Mouse (Mus musculus) brain, embryonic 14.5 days (tissue): ENCODE results near the gene Wdr20rt.

Experiments used
- CTCF ChIP-seq: fragments of 200-500 bp; IDR thresholded peaks from 2 replicates; pipeline ENCODE4 v1.5.1; 2012; ENCODE audit warnings: inconsistent platforms, mild to moderate bottlenecking, moderate library complexity, borderline replicate concordance; ENCODE audit not compliant: insufficient read depth, insufficient read length; ENCODE audit errors: extremely low read depth
- POLR2A ChIP-seq: fragments of 200-500 bp; IDR thresholded peaks from 2 replicates; pipeline ENCODE4 v1.6.1; 2012; ENCODE audit warnings: mild to moderate bottlenecking, inconsistent platforms, borderline replicate concordance; ENCODE audit not compliant: poor library complexity, insufficient read depth, insufficient read length, severe bottlenecking; ENCODE audit errors: extremely low read depth

DNA sequence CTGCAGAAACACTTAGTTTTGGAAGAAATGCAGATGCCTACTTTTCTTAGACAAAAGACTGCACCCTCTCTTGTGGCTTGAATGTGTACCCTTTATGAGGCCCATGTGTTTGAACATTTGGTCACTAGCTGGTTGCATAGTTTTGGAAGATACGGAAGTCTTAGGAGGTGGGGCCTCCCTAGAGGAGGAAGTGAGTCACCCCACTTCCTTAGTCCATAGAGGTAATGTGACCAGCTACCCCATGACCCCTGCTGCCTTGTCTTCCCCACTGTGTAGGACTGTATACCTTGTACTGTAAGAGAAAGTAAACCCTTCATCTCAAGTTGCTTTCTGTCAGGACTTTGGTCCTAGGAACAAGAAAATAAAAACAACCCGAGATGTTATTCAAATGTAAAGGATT lies 36.1 kb upstream of the Wdr20rt start:
- TF ChIP-seq POLR2A (no peak), CTCF (no peak)
